Mouse (Mus musculus) heart, embryonic 14.5 days (tissue): ENCODE results near the gene Myl6. TPM values are rescaled to one million over a fixed set of nuclear protein-coding genes. Genes with fewer than 3 reads are reported as not detected.

Source experiments
- ATAC-seq: fragments of 200-750 bp; cut with Nextera tagmentation; 2 replicates; pipeline ENCODE4 v1.8.0; 2017; ENCODE audit warnings: low read depth, moderate TSS enrichment; ENCODE audit not compliant: insufficient number of reproducible peaks, insufficient read depth, low FRiP score
- H3K27ac ChIP-seq, 2 experiments: fragments of 200-500 bp in 1 of 2; fragments of 300-500 bp in 1 of 2; sonication (generic) in 1 of 2; replicated peaks in 1 of 2; 2 replicates each; pipeline ENCODE4 v1.5.1; 2012 to 2014; ENCODE audit warnings: low read depth in 2 of 2, low read length in 2 of 2, control low read depth in 1 of 2, mild to moderate bottlenecking in 1 of 2, mixed read lengths in 1 of 2; ENCODE audit not compliant: control insufficient read depth in 1 of 2, insufficient read depth in 1 of 2
- H3K27me3 ChIP-seq: fragments of 300-500 bp; sonication (generic); 2 replicates; pipeline ENCODE4 v1.6.1; 2014; ENCODE audit warnings: mild to moderate bottlenecking, low read length, control low read depth; ENCODE audit not compliant: control insufficient read depth, insufficient read depth
- H3K36me3 ChIP-seq: fragments of 300-500 bp; sonication (generic); 2 replicates; pipeline ENCODE4 v1.6.1; 2014; ENCODE audit warnings: mild to moderate bottlenecking, control low read depth, low read length, mixed read lengths; ENCODE audit not compliant: control insufficient read depth, insufficient read depth
- H3K4me1 ChIP-seq, 2 experiments: fragments of 200-500 bp in 1 of 2; fragments of 300-500 bp in 1 of 2; sonication (generic) in 1 of 2; 2 replicates each; pipeline ENCODE4 v1.6.1; 2012 to 2014; ENCODE audit warnings: low read length in 2 of 2, control low read depth in 1 of 2, mixed read lengths in 1 of 2; ENCODE audit not compliant: control insufficient read depth in 2 of 2, insufficient read depth in 2 of 2
- H3K4me2 ChIP-seq: fragments of 300-500 bp; sonication (generic); 2 replicates; pipeline ENCODE4 v1.6.1; 2014; ENCODE audit warnings: mild to moderate bottlenecking, low read length
- H3K4me3 ChIP-seq, 2 experiments: fragments of 200-500 bp in 1 of 2; fragments of 300-500 bp in 1 of 2; sonication (generic) in 1 of 2; 2 replicates each; pipeline ENCODE4 v1.5.1; 2012 to 2014; ENCODE audit warnings: low read length in 2 of 2, mild to moderate bottlenecking in 2 of 2, control low read depth in 1 of 2, low read depth in 1 of 2, moderate library complexity in 1 of 2; ENCODE audit not compliant: control insufficient read depth in 1 of 2, insufficient read depth in 1 of 2
- H3K9ac ChIP-seq: fragments of 300-500 bp; sonication (generic); 2 replicates; pipeline ENCODE4 v1.6.1; 2014; ENCODE audit warnings: mild to moderate bottlenecking, low read length
- H3K9me3 ChIP-seq: fragments of 300-500 bp; sonication (generic); 2 replicates; pipeline ENCODE4 v1.6.1; 2016; ENCODE audit warnings: low read length, control low read depth; ENCODE audit not compliant: control insufficient read depth
- WGBS: fragments of 180-500 bp; shearing (Covaris S2); extraction: QIAGEN DNeasy Blood & Tissue Kit; methylation state at CpG from one replicate; pipeline ENCODE4 v1.1.7; 2014; 5-methylcytosine and 5-hydroxymethylcytosine counted together
- polyA plus RNA-seq: library from polyadenylated mRNA; unstranded; fragments of >200 nt; fragmentation: Nextera tagmentation; extraction: Ambion mirVana; gene quantifications from 2 replicates; pipeline ENCODE4 v1.2.1, GENCODE M21; 2014

The Myl6 gene
- polyA plus RNA-seq, 1 experiment from 2014 or later = 1,246 TPM

GRCm38 (mm10) chr10:128526366-128527356, 32.7 kb upstream of the Myl6 start:
- Histone ChIP-seq H3K4me1 (peaks cover 7 to 13% of the 10 kb centered on the region in 2 experiments; a peak in 3 of 4 replicates), H3K9ac (peak overlapping the region; percentile 67), H3K4me2 (peak overlapping the region; percentile 98), H3K27ac (peak overlapping the region; percentile 59 to 84; a peak in 3 of 4 replicates), H3K4me3 (peak overlapping the region; percentile 64 to 87), H3K9me3 (no peaks in the 10 kb centered on the region), H3K36me3 (peaks cover 8% of the 10 kb centered on the region), H3K27me3 (no peaks in the 10 kb centered on the region)
- 28% methylated on average over 28 of the region's 28 CpGs for WGBS
- no peak for ATAC-seq

DNA sequence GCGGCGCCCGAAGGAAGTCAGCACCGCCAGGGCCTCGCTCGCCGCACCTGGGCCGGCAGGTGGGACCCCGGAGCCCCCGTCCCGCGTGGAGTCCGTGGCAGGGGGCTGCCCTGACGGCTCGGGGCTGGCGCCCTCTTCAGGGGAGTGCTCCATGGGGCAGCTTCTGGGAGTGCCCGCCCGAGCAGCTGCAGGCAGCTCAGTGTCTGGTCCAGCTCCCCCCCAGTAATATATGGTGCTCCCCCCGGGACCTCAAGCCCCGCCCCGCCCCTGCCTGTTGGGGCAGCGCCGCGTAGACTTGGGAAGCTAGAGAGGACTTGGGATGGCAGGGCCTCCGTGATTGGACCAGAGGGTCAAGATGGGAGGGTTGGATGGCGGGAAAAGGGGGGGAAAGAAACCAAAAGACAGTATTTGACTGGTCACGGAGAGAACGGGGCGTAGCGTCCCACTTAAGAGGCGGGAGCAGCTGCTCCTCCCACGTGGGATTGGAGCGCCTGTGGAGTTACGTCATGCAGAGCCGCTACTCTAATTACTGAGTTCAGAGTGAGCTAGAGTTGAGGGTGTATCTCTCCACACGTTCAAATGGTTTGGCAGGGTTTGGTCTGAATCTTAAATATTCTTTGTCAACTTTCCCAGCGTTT, 31.8 kb upstream of the Myl6 start, which contains the start of gene Esyt1:
TSS of gene Esyt1 (minus strand) at position 201 of the 638 bp plus-strand sequence.
- no peaks in the 10 kb centered on the region for H3K27me3 ChIP-seq

GRCm38 (mm10) chr10:128524732-128525662, 31.1 kb upstream of the Myl6 start:
- H3K4me2 ChIP-seq = peak overlapping the region; percentile 98
- WGBS = under 1% methylated on average over 56 of the region's 58 CpGs

More for the DNA sequence above, 31.8 kb upstream of the Myl6 start, which contains the start of gene Esyt1:
- peaks cover 16% of the 10 kb centered on the region for H3K36me3 ChIP-seq
- peak; percentile 98 for ATAC-seq
- H3K9me3 ChIP-seq = no peaks in the 10 kb centered on the region
- peak within 1 kb of the TSS; percentile 89 for H3K9ac ChIP-seq
- WGBS = under 1% methylated on average over 37 of the region's 37 CpGs
- H3K4me2 ChIP-seq = peak within 1 kb of the TSS; percentile 98
- H3K27ac ChIP-seq = peak within 1 kb of the TSS; percentile 59 to 84
- H3K4me3 ChIP-seq = peak within 1 kb of the TSS; percentile 64 to 87
- H3K4me1 ChIP-seq = peaks cover 7 to 13% of the 10 kb centered on the region in 2 experiments; a peak in 3 of 4 replicates

GRCm38 (mm10) chr10:128524111-128524731, 30.3 kb upstream of the Myl6 start:
- Histone ChIP-seq H3K4me3 (peak overlapping the region; percentile 64 to 87), H3K9ac (peak overlapping the region; percentile 89), H3K9me3 (no peaks in the 10 kb centered on the region), H3K4me2 (peak overlapping the region; percentile 98), H3K36me3 (peaks cover 31% of the 10 kb centered on the region), H3K4me1 (peaks cover 7 to 13% of the 10 kb centered on the region in 2 experiments; a peak in 3 of 4 replicates), H3K27me3 (no peaks in the 10 kb centered on the region), H3K27ac (no peak overlapping the region)
- no peak for ATAC-seq
- 31% methylated on average over 11 of the region's 11 CpGs for WGBS

More at GRCm38 (mm10) chr10:128524732-128525662, 31.1 kb upstream of the Myl6 start:
- Histone ChIP-seq H3K4me3 (peak overlapping the region; percentile 64 to 87), H3K4me1 (peaks cover 7 to 13% of the 10 kb centered on the region in 2 experiments; a peak in 3 of 4 replicates), H3K9me3 (no peaks in the 10 kb centered on the region), H3K27me3 (no peaks in the 10 kb centered on the region), H3K36me3 (peaks cover 24% of the 10 kb centered on the region), H3K27ac (peak overlapping the region; percentile 14 to 84), H3K9ac (peak overlapping the region; percentile 89)
- peak; percentile 8; the same call in 1 of the 2 replicates for ATAC-seq

DNA sequence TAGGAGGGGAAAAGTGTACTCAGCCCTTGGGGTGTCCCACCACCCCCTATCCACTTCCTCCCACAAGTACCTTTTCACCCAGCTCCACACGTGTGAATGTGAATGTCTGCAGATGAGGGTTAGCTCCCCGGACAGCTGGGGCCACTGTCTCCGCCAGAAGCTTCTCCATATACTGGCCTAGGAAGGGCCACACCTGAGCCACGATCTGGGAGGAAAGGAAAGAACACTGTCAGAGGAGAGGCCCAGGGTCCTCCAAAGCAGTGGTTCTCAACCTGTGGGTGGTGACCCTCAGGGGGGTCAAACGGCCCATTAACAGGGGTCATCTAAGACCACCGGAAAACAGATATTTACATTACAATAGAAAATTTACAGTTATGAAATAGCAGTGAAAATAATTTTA, 28.4 kb upstream of the Myl6 start:
- Histone ChIP-seq H3K9ac (no peak overlapping the region), H3K4me1 (peaks cover 7 to 13% of the 10 kb centered on the region in 2 experiments; a peak in 3 of 4 replicates), H3K9me3 (no peaks in the 10 kb centered on the region), H3K4me2 (no peak overlapping the region), H3K4me3 (no peak overlapping the region), H3K27ac (no peak overlapping the region), H3K27me3 (no peaks in the 10 kb centered on the region), H3K36me3 (peaks cover 49% of the 10 kb centered on the region)
- no peak for ATAC-seq
- WGBS = 76% methylated on average over 6 of the region's 6 CpGs

GRCm38 (mm10) chr10:128520591-128520990, 26.6 kb upstream of the Myl6 start:
- no peak for ATAC-seq

More at GRCm38 (mm10) chr10:128520591-128520990, 26.6 kb upstream of the Myl6 start:
- no peak overlapping the region for H3K9ac ChIP-seq
- no peaks in the 10 kb centered on the region for H3K9me3 ChIP-seq
- no peak overlapping the region for H3K4me2 ChIP-seq
- H3K27me3 ChIP-seq = no peaks in the 10 kb centered on the region
- H3K4me1 ChIP-seq = peaks cover 5 to 8% of the 10 kb centered on the region in 2 experiments; a peak in 3 of 4 replicates
- peaks cover 67% of the 10 kb centered on the region for H3K36me3 ChIP-seq
- no peak overlapping the region for H3K27ac ChIP-seq
- WGBS = 85% methylated on average over 16 of the region's 16 CpGs
- no peak overlapping the region for H3K4me3 ChIP-seq
